Mouse (Mus musculus): ENCODE measurements at regions not wholly inside any gene's neighbourhood (a gene's known extent, or its start where the extent isn't known, plus 50 kb on each side); places are given as distances from the start of the nearest gene placed in this dataset.

DNA sequence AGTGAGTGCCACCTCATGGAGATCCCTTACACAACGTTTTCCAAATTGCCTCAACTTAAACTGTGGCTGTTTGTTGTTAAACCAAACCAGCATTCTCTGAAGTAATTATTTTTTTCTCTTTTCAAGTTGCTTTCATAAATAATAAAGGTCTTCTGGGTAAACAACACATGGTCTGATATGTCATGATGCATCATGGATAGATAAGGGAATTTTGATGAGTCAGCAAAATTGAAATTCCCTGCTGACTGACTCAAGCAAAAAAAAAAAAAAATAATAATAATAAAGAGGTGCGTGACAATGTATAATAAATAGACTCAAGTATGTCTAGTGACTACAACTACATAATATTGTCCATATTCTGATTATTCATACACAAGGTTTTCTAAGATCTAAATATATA is 201.8 kb downstream of the Adgb start:
- no peaks in the 10 kb centered on the region for H3K27me3 ChIP-seq (ENCODE audit: control insufficient read depth, insufficient read depth, low read length)
- no peak for DNase-seq (ENCODE audit: low read depth in 1 of 2, low spot score in 2 of 2)
- H3K4me1 ChIP-seq (ENCODE audit: control insufficient read depth, insufficient read depth, insufficient read length) = no peaks in the 10 kb centered on the region
- no peak overlapping the region for H3K4me3 ChIP-seq (ENCODE audit: extremely low read depth, insufficient read depth, insufficient read length)
- TF ChIP-seq CTCF (IDR thresholded peaks at IDR 0.05; ENCODE audit: extremely low read depth, insufficient read depth, insufficient read length, insufficient replicate concordance) = no peak
- no peak for TF ChIP-seq POLR2A (IDR thresholded peaks at IDR 0.05; ENCODE audit: low read depth, low read length)
- no peaks in the 10 kb centered on the region for H3K36me3 ChIP-seq (ENCODE audit: control insufficient read depth, insufficient read depth, low read length)
- H3K27ac ChIP-seq (ENCODE audit: insufficient read depth, low read length) = no peak overlapping the region
- whole genome bisulfite sequencing = 78% methylated on average over 2 of the region's 2 CpGs

DNA sequence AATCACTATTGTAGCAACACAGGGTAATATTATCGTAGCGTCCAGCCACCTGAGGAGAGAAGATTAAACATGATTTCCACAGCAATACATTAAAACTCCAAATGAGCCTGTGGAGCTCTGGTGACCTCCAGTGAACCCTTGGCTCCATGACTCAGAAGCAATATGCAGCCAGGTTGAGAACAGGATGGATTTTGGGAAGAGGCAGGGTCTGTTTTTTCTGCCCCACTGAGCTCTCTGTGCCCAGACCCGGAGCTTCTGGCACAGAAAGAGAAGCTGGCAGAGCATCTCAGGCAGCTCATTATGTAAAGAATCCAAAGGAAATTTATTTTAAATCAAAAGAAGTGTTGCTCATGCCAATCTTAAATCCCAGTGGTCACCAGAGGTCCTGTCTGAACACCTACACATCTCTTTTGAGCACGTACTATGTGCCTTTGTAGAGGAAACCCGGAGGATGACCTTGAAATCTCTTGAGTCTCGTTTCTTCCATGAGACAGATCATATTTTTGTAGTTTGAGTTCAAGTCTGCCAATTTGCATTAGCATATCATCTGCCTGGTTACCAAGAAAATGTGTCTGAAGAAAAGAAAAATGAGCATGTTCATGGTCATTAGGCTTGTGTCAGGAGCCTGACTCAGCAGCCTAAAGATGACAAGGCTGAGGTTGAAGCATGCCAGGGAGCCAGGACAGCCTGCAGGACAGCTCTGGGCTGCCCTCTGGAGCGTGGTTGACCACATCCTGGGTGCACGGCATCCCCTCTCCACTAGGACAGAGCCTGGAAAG is 219.4 kb downstream of the Adgb start:
- Histone ChIP-seq H3K36me3 (ENCODE audit: control insufficient read depth, insufficient read depth, low read length) (no peaks in the 10 kb centered on the region), H3K27ac (ENCODE audit: insufficient read depth, low read length) (no peak overlapping the region), H3K27me3 (ENCODE audit: control insufficient read depth, insufficient read depth, low read length) (no peaks in the 10 kb centered on the region), H3K4me1 (ENCODE audit: control insufficient read depth, insufficient read depth, insufficient read length) (no peaks in the 10 kb centered on the region), H3K4me3 (ENCODE audit: extremely low read depth, insufficient read depth, insufficient read length) (no peak overlapping the region)
- no peak for DNase-seq (ENCODE audit: low read depth in 1 of 2, low spot score in 2 of 2)
- WGBS = 75% methylated on average over 8 of the region's 8 CpGs
- TF ChIP-seq CTCF (IDR thresholded peaks at IDR 0.05; ENCODE audit: extremely low read depth, insufficient read depth, insufficient read length, insufficient replicate concordance) (no peak), POLR2A (IDR thresholded peaks at IDR 0.05; ENCODE audit: low read depth, low read length) (no peak)

DNA sequence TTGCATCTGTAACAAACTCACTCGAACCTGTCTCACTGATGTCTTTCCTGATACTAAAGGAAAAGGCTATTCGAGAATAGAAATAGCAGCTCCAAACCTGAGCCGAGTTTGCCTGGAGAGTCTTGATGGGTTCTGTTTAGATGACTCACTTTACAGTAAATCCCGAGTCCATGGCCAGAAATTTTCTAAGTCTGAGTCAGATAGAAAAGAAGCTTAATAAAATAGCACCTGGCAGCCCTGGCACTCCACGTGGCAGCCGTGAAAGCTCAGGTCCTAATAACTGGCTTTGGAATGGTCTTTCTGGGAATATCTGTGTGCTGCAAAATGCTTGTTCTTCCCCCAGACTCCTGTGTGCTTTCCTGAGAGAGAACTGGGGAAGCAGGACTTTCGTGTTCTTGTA is 220.0 kb downstream of the Adgb start:
- Histone ChIP-seq H3K27me3 (ENCODE audit: control insufficient read depth, insufficient read depth, low read length) (no peaks in the 10 kb centered on the region), H3K36me3 (ENCODE audit: control insufficient read depth, insufficient read depth, low read length) (no peaks in the 10 kb centered on the region), H3K4me1 (ENCODE audit: control insufficient read depth, insufficient read depth, insufficient read length) (no peaks in the 10 kb centered on the region), H3K27ac (ENCODE audit: insufficient read depth, low read length) (no peak overlapping the region), H3K4me3 (ENCODE audit: extremely low read depth, insufficient read depth, insufficient read length) (no peak overlapping the region)
- no peak for DNase-seq (ENCODE audit: low read depth in 1 of 2, low spot score in 2 of 2)
- TF ChIP-seq CTCF (IDR thresholded peaks at IDR 0.05; ENCODE audit: extremely low read depth, insufficient read depth, insufficient read length, insufficient replicate concordance) (no peak), POLR2A (IDR thresholded peaks at IDR 0.05; ENCODE audit: low read depth, low read length) (no peak)
- 89% methylated on average over 7 of the region's 7 CpGs for WGBS

DNA sequence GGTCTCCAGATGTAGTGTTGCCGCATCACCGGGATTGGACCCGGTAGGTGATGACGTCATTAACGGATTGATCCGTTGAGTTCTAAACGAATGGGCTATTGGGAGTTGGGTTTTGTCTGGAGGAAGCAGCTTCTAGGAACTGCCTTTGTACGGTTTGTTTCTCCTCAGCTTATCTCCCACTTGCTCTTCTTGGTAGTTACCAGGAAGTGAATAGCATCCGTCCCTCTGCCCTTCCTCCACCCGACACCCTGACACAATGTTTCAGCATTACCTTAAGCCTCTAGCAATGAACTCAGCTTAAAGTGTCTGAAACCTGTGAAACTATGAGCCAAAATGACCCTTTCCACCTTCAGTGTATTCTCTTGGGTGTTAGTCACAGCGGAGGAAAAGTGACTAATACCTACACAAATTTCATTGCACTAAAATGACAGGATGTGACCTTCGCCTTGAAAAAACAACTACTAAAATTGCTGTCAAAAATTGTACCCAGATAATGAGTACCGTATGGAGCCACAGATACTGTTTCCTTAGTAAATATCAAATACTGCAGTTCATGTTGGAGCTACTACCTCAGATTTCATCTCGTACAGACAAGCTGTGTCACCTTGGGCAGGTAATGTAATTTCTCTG is 237.1 kb downstream of the Adgb start:
- Histone ChIP-seq H3K4me3 (ENCODE audit: extremely low read depth, insufficient read depth, insufficient read length) (no peak overlapping the region), H3K27me3 (ENCODE audit: control insufficient read depth, insufficient read depth, low read length) (no peaks in the 10 kb centered on the region), H3K36me3 (ENCODE audit: control insufficient read depth, insufficient read depth, low read length) (no peaks in the 10 kb centered on the region), H3K4me1 (ENCODE audit: control insufficient read depth, insufficient read depth, insufficient read length) (no peaks in the 10 kb centered on the region), H3K27ac (ENCODE audit: insufficient read depth, low read length) (no peak overlapping the region)
- no peak for DNase-seq (ENCODE audit: low read depth in 1 of 2, low spot score in 2 of 2)
- TF ChIP-seq POLR2A (IDR thresholded peaks at IDR 0.05; ENCODE audit: low read depth, low read length) (no peak), CTCF (IDR thresholded peaks at IDR 0.05; ENCODE audit: extremely low read depth, insufficient read depth, insufficient read length, insufficient replicate concordance) (no peak)
- WGBS = 89% methylated on average over 14 of the region's 14 CpGs

DNA sequence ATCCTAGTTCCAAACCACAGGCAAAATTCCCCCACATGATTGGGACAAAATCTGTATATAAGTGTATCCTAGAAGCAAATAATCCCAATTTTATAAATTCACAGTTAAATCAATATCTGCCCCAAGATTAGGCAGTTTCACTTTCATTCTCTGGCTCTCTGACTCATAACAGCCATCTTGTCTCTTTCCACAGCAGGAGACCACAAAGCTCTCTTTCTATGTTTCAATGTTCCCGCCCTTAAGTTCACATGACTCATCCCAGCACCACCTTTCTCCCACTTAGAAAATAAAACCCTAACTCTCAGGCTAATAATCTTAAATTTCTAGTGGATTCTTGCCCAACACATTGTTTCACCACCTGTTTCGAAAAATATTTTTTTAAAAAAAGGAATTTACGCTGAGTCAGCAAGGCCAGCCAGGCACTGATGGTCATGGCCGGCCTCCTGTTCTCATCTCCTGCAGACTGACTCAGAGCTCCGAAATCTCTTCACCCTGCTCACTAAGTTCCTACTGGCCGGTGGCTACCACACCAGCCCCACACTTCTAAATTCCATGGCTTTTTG is 247.5 kb downstream of the Adgb start:
- H3K4me1 ChIP-seq (ENCODE audit: control insufficient read depth, insufficient read depth, insufficient read length) = no peaks in the 10 kb centered on the region
- TF ChIP-seq CTCF (IDR thresholded peaks at IDR 0.05; ENCODE audit: extremely low read depth, insufficient read depth, insufficient read length, insufficient replicate concordance) (no peak), POLR2A (IDR thresholded peaks at IDR 0.05; ENCODE audit: low read depth, low read length) (no peak)
- no peaks in the 10 kb centered on the region for H3K36me3 ChIP-seq (ENCODE audit: control insufficient read depth, insufficient read depth, low read length)
- 86% methylated on average over 6 of the region's 6 CpGs for whole genome bisulfite sequencing
- H3K27me3 ChIP-seq (ENCODE audit: control insufficient read depth, insufficient read depth, low read length) = no peaks in the 10 kb centered on the region
- H3K4me3 ChIP-seq (ENCODE audit: extremely low read depth, insufficient read depth, insufficient read length) = no peak overlapping the region
- H3K27ac ChIP-seq (ENCODE audit: insufficient read depth, low read length) = no peak overlapping the region
- DNase-seq (ENCODE audit: low read depth in 1 of 2, low spot score in 2 of 2) = no peak

DNA sequence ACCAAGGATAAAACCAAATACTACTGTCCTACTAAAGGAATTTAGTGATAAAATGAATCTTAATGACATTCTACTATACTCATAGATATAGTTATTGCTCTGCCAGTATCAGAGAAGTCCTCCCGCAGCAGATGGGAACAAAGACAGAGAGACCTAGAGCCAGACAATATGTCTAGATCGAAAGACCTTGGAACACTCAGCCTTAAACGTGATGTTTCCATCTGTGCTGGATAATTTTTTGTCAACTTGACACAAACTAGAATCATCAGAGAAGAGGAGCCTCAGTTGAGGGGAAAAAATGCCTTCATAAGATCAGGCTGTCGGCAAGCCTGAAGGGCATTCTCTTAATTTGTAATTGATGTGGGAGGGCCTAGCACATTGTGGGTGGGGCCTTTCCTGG is 252.4 kb downstream of the Adgb start:
- 91% methylated on average over 4 of the region's 4 CpGs for WGBS
- no peak for DNase-seq (ENCODE audit: low read depth in 1 of 2, low spot score in 2 of 2)
- H3K27ac ChIP-seq (ENCODE audit: insufficient read depth, low read length) = no peak overlapping the region
- no peaks in the 10 kb centered on the region for H3K4me1 ChIP-seq (ENCODE audit: control insufficient read depth, insufficient read depth, insufficient read length)
- no peaks in the 10 kb centered on the region for H3K36me3 ChIP-seq (ENCODE audit: control insufficient read depth, insufficient read depth, low read length)
- H3K4me3 ChIP-seq (ENCODE audit: extremely low read depth, insufficient read depth, insufficient read length) = no peak overlapping the region
- no peaks in the 10 kb centered on the region for H3K27me3 ChIP-seq (ENCODE audit: control insufficient read depth, insufficient read depth, low read length)
- TF ChIP-seq POLR2A (IDR thresholded peaks at IDR 0.05; ENCODE audit: low read depth, low read length) (no peak), CTCF (IDR thresholded peaks at IDR 0.05; ENCODE audit: extremely low read depth, insufficient read depth, insufficient read length, insufficient replicate concordance) (no peak)

DNA sequence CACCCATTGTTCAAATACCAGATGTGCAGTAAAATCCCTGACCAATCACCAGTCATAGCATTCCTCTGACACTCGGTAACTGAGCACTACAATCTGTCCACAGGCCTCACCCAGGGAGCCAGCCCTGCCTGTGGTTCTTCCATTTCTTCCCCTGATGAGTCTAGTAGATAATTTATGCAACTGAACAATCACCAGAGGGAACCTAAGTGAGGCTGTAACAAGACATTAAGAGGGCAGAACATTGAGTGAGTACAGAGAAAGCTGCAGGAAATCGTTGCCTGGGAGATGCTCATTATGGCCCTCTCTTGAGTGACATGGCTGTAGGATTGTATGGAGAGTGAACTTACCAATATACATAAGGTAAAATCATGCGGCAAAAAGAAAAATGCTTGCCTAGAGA is 255.2 kb downstream of the Adgb start:
- Histone ChIP-seq H3K27me3 (ENCODE audit: control insufficient read depth, insufficient read depth, low read length) (no peaks in the 10 kb centered on the region), H3K4me1 (ENCODE audit: control insufficient read depth, insufficient read depth, insufficient read length) (no peaks in the 10 kb centered on the region), H3K27ac (ENCODE audit: insufficient read depth, low read length) (no peak overlapping the region), H3K36me3 (ENCODE audit: control insufficient read depth, insufficient read depth, low read length) (no peaks in the 10 kb centered on the region), H3K4me3 (ENCODE audit: extremely low read depth, insufficient read depth, insufficient read length) (no peak overlapping the region)
- DNase-seq (ENCODE audit: low read depth in 1 of 2, low spot score in 2 of 2) = no peak
- 84% methylated on average over 3 of the region's 3 CpGs for WGBS
- TF ChIP-seq CTCF (IDR thresholded peaks at IDR 0.05; ENCODE audit: extremely low read depth, insufficient read depth, insufficient read length, insufficient replicate concordance) = no peak
- TF ChIP-seq POLR2A (IDR thresholded peaks at IDR 0.05; ENCODE audit: low read depth, low read length) = no peak

Measured in spleen, adult 2 months (tissue).